Mouse (Mus musculus) ES-CJ7 (cell line): ENCODE results near the gene Saal1.
"Not testable (repeated sequence)": the region's sequence is repeated elsewhere in the genome, so short reads cannot be mapped to it uniquely, and the experiment has no call there.

Experiments used
- DNase-seq: peaks from one replicate; pipeline ENCODE4 v3.0.0; 2011; ENCODE audit warnings: low read depth, low spot score

Gene Saal1

DNA sequence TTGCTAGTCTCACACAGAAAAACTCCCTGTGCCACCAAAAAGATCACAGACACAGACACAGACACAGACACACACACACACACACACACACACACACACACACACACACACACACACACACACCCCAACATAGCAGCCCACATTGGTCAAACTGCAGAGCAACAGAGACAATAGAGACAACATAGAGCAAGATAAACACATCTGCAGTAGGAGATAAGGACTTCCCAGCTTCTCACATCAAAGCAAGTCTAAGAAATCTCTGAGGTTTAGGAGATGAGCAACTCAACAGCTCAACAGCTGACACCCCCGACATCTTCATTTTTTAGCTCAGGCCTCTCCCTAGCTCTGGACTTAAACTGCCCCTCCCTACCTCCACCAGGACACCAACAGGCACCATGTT, 13.7 kb downstream of the Saal1 start:
- DNase-seq, result no peak

DNA sequence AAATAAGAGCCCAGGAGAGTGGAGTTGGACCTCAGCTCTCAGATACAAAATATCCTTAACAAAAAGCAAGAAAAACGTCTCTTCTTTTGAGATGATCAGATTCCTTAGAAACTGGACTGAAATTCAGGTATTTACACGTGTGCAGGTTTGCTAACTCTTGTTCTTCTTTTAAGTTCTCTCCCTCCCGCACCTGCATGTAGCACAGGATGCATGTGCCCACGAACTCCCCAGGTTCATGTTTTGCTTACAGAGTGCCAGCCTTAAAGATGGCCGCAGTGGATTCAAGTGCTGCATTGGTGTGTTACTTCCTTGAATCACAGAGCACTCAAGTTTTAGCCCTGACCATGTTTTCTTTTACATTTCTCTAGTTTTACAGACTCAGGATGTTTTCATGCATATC, 23.7 kb downstream of the Saal1 start:
- DNase-seq, result no peak

DNA sequence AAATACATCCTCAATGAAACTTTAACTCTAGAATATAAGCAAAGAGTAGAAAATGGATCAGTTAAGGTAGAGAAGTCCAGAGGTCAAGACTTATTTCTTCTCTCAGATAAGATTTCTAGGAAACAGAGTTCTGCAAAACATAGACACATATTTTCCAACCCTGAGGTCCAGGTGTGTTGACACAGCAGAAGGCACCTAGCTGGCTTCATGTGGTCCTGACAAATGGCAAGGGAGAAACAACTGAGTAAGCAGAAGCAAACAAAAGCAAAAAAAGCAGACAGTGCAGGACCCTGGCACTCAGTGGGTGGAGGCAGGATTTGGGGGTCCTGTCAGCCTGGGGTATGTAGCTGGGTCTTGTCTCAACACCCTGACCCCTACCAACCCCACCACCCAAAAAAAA, 29.7 kb downstream of the Saal1 start:
- no peak for DNase-seq

DNA sequence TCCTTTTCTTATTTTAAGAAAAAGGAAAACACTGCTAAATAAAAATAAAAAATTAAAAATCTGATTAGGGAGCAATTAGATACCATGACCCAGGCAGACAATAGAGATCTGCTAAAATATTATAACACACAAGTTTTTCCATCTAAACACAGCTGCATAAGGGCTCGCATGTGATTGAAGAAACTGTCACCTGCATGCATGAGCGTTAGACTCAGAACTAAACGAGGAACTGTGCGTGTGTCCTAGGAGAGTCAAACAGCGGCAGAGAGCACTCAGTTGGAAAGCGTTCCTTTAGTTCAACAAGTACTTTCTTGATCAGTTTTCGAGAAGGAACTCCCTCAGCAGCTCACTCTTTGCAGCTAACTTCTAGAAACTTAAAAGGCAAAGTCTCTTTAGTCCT, 31.4 kb downstream of the Saal1 start:
- not testable (repeated sequence) for DNase-seq

DNA sequence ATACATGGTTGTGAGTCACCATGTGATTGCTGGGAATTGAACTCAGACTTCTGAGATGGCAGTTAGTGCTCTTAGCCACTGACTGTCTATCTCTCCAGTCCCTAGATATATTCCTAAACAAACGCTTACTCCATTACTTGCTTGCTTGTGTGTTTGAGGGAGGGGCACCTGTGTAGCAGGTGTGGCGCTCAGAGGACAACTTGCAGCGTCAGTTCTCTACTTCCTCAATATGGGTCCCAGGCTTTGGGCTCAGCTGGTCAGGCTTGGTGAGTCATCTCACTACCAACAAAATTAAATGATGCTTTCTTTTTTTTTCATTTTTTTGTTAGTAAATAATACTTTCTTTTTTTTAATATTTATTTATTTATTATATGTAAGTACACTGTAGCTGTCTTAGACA, 32.1 kb downstream of the Saal1 start:
- DNase-seq, result no peak

DNA sequence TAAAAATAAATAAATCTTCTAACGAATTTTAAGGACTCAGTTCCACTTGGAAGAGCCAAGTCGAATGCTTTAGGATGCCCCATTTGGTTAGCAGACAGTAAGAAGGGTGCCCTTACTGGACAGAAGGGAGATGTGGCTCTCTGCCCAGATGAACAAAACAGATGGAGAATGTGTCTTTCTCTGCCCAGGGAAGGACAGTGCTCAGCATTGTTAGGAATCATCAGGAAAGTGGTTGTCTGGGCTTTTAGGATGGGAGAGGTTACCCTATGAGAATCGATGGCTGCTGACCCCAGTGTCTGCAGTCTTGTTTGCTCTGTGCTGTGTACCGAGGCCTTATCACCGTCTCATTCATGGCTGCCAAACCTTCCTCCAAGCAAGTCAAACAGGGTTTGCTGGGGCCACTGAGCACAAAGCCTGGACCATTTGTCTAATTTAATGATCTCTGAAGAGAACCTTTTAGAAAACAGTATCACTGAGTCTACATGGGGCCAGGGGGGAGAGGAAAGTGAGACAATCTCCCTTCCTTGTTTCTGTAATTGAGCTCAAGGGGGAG, 33.6 kb downstream of the Saal1 start:
- DNase-seq, result no peak

DNA sequence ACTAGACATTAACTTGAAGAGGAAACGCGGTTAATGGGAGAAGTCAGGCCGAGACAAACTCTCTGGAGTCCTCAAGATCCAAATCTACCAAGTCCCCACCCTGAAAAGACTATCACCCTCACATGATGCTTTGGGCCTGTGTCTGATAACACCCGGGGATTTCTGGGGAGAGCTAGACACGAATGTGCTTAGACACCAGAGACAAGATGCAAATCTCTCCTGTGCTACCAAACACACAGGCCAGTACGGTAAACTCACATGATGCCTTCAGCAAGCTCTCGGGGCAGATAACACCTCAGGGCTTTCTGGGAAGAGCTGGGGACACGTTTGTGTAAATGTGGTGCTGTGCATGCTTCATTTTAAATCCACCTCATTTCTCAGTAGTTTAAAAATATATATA, 34.6 kb downstream of the Saal1 start:
- no peak for DNase-seq

DNA sequence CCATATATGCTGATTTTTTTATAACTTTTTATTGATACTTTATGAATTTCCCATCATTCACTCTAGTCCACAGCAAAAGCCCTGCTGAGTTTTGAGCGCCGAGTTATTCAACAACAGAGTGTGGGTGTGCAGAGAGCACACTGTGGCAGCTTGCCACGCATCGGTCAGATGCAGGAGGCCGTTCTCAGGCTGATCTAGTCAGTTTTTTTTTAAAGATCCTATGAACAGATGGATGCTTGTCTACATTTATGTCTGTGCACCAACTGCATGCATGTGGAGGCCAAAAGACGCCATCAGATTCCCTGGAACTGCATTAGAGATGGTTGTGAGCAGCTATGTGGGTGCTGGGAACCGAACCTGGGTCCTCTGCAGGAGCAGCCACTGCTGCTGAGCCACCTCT, 35.4 kb downstream of the Saal1 start:
- DNase-seq, result no peak

DNA sequence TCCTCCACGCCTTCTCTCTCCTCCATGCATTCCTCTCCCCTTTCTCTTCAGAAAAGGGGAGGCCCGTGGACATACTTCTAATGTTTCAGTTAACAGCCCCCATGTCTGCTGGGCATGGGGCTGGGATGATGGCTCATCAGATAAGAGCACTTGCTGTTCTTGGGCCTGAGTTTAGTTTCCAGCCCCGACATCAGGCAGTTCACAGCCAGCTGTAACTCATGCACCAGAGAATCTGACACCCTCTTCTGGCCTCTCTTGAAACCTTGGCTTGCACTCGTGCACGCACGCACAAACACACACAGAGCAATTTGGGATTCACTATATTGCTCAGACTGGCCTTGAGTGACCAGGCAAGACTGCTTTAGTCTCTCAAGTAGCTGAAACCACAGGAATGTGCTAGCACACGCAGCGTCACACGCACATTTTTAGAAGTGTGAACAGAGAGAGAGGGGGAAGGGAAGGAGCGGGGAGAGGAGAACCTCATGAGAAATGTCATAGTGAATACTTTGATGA, 38.3 kb downstream of the Saal1 start, which contains the start of gene Tph1:
Gene Tph1, minus strand, starts transcription at position 378 of the 513 bp plus-strand sequence.
- DNase-seq, result no peak

DNA sequence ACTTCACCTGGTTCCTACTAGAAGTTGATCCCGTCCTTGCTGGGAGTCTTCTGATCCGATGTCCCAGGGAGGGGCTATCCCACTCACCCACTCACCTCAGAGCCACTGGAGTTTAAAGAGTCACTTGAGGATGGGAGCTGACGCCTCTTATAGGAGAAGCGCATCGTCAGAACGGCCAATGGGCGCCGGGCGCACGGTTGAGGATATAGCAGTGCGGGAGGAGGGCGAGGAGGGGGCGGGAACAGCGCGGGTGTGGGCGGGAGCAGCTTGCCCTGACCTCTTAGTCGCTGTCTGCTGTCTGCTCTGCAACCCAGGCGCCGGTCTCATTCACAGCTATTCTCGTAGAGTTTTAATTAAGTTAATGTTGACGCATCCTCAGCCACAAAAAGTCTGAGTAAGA, 43.2 kb downstream of the Saal1 start:
- DNase-seq, result peak; percentile 46

DNA sequence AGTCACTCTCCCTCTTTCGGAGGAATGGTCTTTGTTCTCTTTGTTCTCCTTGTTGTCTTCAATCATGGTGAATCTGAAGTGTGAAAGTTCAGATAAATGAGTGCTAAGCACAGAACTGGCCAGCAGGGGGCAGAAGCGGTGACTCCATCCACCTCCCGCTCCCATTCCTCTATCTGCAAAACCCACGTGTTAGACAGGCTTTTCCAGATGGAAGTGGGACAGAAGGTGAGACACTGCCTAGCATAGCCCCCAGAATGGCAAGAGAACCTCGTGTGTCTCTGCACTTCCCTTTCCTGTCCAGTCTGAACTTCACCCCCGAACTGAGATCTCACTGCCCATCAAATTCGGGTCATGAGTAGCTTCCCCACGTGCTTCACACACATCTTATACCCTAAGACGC, 45.2 kb downstream of the Saal1 start:
- DNase-seq, result peak; percentile 72

DNA sequence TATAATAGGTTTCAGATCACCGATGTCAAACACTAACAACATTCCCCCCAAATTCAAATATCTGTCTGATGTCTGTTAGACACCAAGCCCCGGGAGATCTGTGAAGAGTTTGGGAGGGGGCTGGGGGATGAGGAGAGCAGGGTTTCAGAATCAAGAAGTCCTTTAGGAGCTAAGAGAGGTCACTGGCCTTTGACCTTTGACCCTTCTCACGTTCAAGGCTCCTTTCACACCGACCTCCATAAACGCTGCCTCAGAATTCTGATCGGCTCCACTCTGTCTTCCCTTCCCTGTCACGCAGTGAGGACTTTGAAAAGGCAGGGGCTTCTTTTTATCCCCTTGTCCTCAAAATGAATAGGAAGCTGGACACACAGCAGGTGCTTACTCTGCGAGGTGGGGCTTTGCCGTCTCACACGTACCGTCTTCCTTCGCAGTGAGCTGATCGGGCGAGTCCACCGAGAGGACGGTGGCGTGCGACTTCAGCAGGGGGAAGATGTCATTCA, 48.8 kb downstream of the Saal1 start:
- DNase-seq, result peak; percentile 21

DNA sequence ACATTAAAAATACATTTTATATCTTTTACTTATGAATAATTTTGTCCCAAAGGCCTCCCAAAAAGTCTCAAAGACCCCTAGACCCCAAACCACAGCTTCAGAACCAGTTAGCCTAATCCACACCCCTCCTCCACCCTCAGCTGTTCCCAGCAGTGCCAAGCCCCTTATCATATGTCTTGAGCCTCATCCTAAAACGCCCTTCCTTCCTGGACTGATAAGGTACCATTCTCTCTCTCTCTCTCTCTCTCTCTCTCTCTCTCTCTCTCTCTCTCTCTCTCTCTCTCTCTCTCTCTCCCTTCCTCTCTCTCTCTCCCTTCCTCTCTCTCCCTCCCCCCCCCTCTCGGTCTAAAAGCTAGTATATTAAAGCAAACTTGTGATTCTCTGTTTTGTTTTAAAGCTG, 58.2 kb downstream of the Saal1 start:
- DNase-seq, result no peak

DNA sequence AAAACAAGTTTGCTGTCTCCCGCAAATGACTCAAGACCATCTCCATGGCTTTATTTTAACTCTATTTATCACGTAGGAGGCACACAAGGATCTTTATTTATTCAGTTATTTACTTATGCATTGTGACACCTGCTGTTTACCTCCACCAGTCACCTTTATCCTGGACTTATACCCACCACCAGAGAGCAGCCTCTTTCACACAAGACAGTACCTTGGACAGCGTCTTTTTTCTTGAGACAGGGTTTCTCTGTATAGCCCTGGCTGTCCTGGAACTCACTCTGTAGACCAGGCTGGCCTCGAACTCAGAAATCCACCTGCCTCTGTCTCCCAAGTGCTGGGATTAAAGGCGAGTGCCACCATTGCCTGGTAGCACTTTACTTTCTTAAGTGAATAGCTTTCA, 60.2 kb downstream of the Saal1 start:
- peak; percentile 50 for DNase-seq

DNA sequence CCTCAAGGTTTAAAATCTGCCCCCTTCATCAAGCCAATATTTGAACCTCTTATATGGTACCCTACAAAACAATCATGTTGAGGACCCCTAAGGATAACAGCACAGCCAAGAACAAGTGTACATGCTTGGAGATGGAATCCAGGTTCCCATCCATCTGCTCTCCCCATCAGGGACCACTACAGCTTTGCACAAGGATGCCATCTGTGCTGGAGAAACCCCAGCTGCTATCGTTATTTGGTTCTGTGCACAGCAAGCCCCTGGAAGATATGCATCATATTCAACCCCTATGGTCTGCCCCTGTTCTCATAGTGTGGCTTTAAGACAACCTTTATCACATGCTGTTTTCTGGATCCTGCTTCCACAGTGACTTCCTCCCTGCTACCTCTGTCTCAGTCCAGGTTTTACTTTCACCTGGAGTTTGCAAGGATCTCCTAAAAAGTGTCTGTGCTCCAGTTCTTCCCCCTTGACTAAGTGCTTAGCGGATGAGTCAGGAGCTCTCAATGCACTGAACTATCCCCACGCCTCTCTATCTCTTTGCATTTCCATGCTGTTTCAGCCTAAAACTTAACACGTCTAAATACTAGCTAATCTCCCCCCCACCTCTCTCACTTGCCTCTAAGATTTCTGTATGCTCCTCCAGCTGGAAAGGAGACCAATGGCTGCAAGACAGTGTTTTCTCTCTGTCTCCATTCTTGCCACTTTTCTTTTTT, 61.9 kb downstream of the Saal1 start:
- DNase-seq, result no peak

DNA sequence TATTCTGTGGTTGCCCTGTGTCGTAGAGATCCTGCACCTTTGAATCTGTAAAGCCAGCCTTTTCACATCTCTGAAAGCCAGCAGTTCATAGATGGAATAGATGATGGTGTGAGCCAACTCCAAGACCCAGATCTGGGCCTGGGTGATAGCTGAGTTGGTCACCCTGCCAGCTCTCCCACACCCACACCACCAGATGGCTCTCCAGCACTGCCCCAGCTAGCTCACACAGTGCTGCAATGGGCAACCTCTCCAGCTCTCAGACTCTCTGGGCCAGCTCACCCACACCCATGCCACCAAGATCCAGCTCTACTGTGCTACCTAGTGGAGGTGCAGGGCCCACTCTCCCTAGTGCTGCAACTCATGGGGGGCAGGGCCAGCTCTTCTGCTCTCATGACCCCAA, 67.3 kb downstream of the Saal1 start:
- DNase-seq, result no peak

DNA sequence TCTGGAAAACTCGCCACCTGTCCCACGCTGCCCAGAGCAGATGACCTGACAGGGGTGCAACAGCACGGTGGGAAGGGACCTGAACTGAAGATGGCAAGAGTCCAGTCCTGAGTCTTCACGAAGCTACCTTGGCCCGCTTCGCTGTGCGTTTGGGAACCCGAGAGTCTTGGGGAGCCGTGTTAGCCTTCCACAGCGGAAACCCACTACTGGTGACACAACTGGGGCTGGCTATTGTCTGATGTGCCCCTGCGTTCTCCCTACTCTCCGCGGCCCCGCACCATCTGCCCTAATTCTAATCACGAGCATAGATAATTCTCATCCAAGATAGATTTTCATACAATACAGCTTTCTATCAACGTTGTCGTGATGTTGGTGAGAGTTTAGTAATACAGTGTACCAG, 70.4 kb downstream of the Saal1 start:
- no peak for DNase-seq

DNA sequence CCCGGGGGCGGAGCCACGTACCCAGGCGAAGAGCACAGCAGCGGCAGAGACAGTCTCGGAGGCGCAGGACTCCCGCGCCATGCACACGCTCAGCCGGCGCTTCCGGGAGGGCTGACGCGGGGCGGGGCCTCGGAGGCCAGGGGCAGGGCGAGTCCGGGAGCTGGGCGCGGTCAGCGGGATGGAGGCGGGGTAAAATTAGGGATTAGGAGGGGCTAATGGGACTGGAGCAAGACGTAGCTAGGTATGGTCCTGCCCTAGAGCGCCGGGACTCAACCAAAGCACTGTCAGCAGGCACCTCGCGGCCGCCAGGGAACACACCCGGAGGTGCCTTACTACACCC, 70.8 kb downstream of the Saal1 start, which contains the start of gene Sergef:
Gene Sergef, minus strand, starts transcription at position 116 of the 340 bp plus-strand sequence.
- DNase-seq, result peak; percentile 92

DNA sequence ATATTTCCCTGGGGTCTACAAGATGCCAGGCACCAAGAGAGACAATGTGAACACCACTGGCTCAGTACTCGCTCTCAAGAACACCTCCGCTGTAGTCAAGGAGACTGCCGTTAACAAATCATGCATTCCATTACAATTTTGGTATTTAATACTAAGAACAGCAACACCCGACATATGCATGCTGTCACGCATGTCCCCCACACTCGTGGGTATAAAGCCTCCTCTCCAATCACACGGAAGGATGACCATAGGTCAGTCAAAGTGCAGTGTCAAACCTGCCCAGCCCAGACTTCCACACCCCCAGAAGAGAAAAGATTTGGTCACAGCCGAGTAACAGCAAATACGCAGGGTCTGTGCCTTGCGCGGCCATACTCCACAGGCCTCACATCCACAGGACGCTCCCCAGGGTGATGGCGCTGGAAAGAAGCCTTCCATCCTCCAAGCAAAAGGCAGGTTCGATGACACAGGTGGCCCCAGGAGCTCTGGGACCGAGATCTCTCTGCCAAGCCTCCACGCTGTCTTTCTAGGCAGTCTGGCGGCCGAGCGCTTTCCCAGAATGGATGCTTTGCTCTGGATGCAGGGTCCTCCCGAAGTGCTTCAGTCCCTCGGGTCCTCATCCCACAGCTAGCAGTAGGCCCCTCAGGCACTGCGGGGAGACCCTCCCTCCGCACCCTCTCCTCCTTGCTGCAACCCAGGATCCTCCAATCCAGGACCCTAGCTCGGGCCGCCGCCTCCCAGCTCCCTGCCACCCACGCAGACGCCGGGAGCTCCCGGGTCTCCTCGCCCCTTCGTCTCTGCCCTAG, 71.4 kb downstream of the Saal1 start:
- no peak for DNase-seq
